Mouse (Mus musculus) midbrain, embryonic 11.5 days (tissue): ENCODE measurements around the gene Olfr1113. TPM values are rescaled to one million over a fixed set of nuclear protein-coding genes. Genes with fewer than 3 reads are reported as not detected.
"Not testable (repeated sequence)": the region's sequence is repeated elsewhere in the genome, so short reads cannot be mapped to it uniquely, and the experiment has no call there.

Experiments used
- ATAC-seq: fragments of 200-750 bp; cut with Nextera tagmentation; 2 replicates; pipeline ENCODE4 v1.8.0; 2017; ENCODE audit warnings: moderate TSS enrichment, moderate library complexity; ENCODE audit not compliant: low FRiP score
- DNase-seq: peaks from one replicate; pipeline ENCODE4 v3.0.0; 2015; ENCODE audit warnings: low spot score; ENCODE audit errors: missing footprints
- H3K27ac ChIP-seq: fragments of 300-500 bp; sonication (generic); 2 replicates; pipeline ENCODE4 v1.5.1; 2014; ENCODE audit warnings: low read depth, low read length
- H3K27me3 ChIP-seq: fragments of 300-500 bp; sonication (generic); 2 replicates; pipeline ENCODE4 v1.6.1; 2014; ENCODE audit warnings: mild to moderate bottlenecking, low read length, moderate library complexity, mixed read lengths; ENCODE audit not compliant: control insufficient read depth, insufficient read depth
- H3K36me3 ChIP-seq: fragments of 300-500 bp; sonication (generic); 2 replicates; pipeline ENCODE4 v1.6.1; 2014; ENCODE audit warnings: mild to moderate bottlenecking, low read length, moderate library complexity, mixed read lengths; ENCODE audit not compliant: control insufficient read depth, insufficient read depth
- H3K4me1 ChIP-seq: fragments of 300-500 bp; sonication (generic); 2 replicates; pipeline ENCODE4 v1.6.1; 2014; ENCODE audit warnings: low read length; ENCODE audit not compliant: control insufficient read depth, insufficient read depth
- H3K4me2 ChIP-seq: fragments of 300-500 bp; sonication (generic); 2 replicates; pipeline ENCODE4 v1.6.1; 2014; ENCODE audit warnings: mild to moderate bottlenecking, moderate library complexity
- H3K4me3 ChIP-seq: fragments of 300-500 bp; sonication (generic); 2 replicates; pipeline ENCODE4 v1.5.1; 2014; ENCODE audit warnings: low read depth, low read length
- H3K9ac ChIP-seq: fragments of 300-500 bp; sonication (generic); 2 replicates; pipeline ENCODE4 v1.6.1; 2014; ENCODE audit warnings: low read length
- H3K9me3 ChIP-seq: fragments of 300-500 bp; sonication (generic); 2 replicates; pipeline ENCODE4 v1.6.1; 2016; ENCODE audit warnings: low read length; ENCODE audit not compliant: control insufficient read depth
- WGBS: fragments of 180-500 bp; shearing (Covaris S2); extraction: QIAGEN DNeasy Blood & Tissue Kit; methylation state at CpG from one replicate; pipeline ENCODE4 v1.1.7; 2014; 5-methylcytosine and 5-hydroxymethylcytosine counted together
- microRNA-seq: library from miRNA; unstranded; fragments of <30 nt; microRNA quantifications from one replicate; pipeline ENCODE4, GENCODE M21; 2017
- polyA plus RNA-seq: library from polyadenylated mRNA; unstranded; fragments of >200 nt; fragmentation: Nextera tagmentation; extraction: Ambion mirVana; gene quantifications from 2 replicates; pipeline ENCODE4 v1.2.1, GENCODE M21; 2014

Gene Olfr1113
- polyA plus RNA-seq, result not detected in 2 replicates

- H3K4me2 ChIP-seq, result no peak within 1 kb of the TSS
- H3K27me3 ChIP-seq, result no peaks in the 10 kb centered on the region
- H3K9me3 ChIP-seq, result no peaks in the 10 kb centered on the region
- no peak within 1 kb of the TSS for H3K4me3 ChIP-seq
- no peak within 1 kb of the TSS for H3K27ac ChIP-seq
- no peak for ATAC-seq
- 74% methylated on average over 2 of the region's 2 CpGs for WGBS
- no peaks in the 10 kb centered on the region for H3K4me1 ChIP-seq
- no peak within 1 kb of the TSS for H3K9ac ChIP-seq
- no peaks in the 10 kb centered on the region for H3K36me3 ChIP-seq
- no peak for DNase-seq
Observed at GRCm38 (mm10) chr2:87208670-87209069, at the start of gene Olfr1113. TSS of gene Olfr1113 (plus strand) at chr2:87208970.

GRCm38 (mm10) chr2:87167731-87168130 is 41.0 kb upstream of the Olfr1113 start:
- H3K27ac ChIP-seq, H3K36me3 ChIP-seq, ATAC-seq, DNase-seq, H3K4me2 ChIP-seq, H3K9ac ChIP-seq, H3K27me3 ChIP-seq, H3K9me3 ChIP-seq, H3K4me3 ChIP-seq, H3K4me1 ChIP-seq: not testable (repeated sequence)
- 85% methylated on average over 2 of the region's 2 CpGs for WGBS

GRCm38 (mm10) chr2:87187498-87187897 is 21.3 kb upstream of the Olfr1113 start, which contains the start of gene Olfr1112:
TSS of gene Olfr1112 (plus strand) at chr2:87187798.
- no peak within 1 kb of the TSS for H3K9ac ChIP-seq
- 84% methylated on average over 1 of the region's 1 CpGs for WGBS
- no peaks in the 10 kb centered on the region for H3K4me1 ChIP-seq
- ATAC-seq, result no peak
- no peak for DNase-seq
- H3K27me3 ChIP-seq, result no peaks in the 10 kb centered on the region
- no peak within 1 kb of the TSS for H3K4me3 ChIP-seq
- H3K36me3 ChIP-seq, result no peaks in the 10 kb centered on the region
- H3K9me3 ChIP-seq, result no peaks in the 10 kb centered on the region
- no peak within 1 kb of the TSS for H3K27ac ChIP-seq
- no peak within 1 kb of the TSS for H3K4me2 ChIP-seq

DNA sequence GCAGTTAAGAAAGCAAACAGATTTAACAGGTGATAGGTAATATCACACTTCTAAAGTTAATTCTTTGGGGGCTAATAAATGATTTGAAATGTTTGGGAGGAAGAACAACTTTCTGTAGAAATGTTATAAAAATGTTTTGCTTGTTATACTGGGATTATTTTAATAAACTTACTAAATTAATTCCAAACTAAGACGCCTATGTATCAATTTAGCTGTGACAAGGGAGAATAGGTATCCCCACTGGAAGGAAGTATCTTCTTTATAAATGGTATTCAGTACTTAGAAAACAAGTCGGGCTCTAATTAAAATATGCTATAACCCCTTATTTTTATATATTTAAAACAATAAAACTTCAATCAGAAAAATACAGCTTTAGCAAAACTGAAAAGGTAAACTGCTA is 38.9 kb downstream of the Olfr1113 start, which contains the start of gene Olfr1115:
Gene Olfr1115 (plus strand): TSS at position 301 of the 400 bp plus-strand sequence.
- Histone ChIP-seq H3K4me1 (no peaks in the 10 kb centered on the region), H3K4me3 (no peak within 1 kb of the TSS), H3K9ac (no peak within 1 kb of the TSS), H3K27me3 (no peaks in the 10 kb centered on the region), H3K27ac (no peak within 1 kb of the TSS), H3K9me3 (no peaks in the 10 kb centered on the region), H3K4me2 (no peak within 1 kb of the TSS), H3K36me3 (no peaks in the 10 kb centered on the region)
- ATAC-seq (no peak), DNase-seq (no peak)
- WGBS, result 88% methylated on average over 2 of the region's 2 CpGs

Small RNA genes lying within 50 kb of the gene (microRNA-seq; reads per million reads assigned to microRNA genes)
- gene Gm27438, result not detected

Other genes with a start within 250 kb of the Olfr1113 start
- not detected in 2 replicates for gene Olfr1099, start 248.3 kb upstream of the Olfr1113 start, polyA plus RNA-seq
- not detected in 2 replicates for gene Olfr1100, start 229.0 kb upstream of the Olfr1113 start, polyA plus RNA-seq
- not detected in 2 replicates for gene Olfr1101, start 217.7 kb upstream of the Olfr1113 start, polyA plus RNA-seq
- not detected in 2 replicates for gene Olfr1102, start 210.6 kb upstream of the Olfr1113 start, polyA plus RNA-seq
- gene Olfr1104, start 181.9 kb upstream of the Olfr1113 start, polyA plus RNA-seq, result not detected in 2 replicates
- gene Olfr1105, start 172.4 kb upstream of the Olfr1113 start, polyA plus RNA-seq, result not detected in 2 replicates
- not detected in 2 replicates for gene Olfr1106, start 156.7 kb upstream of the Olfr1113 start, polyA plus RNA-seq
- not detected in 2 replicates for gene Olfr1107, start 133.2 kb upstream of the Olfr1113 start, polyA plus RNA-seq
- not detected in 2 replicates for gene Olfr1109, start 113.0 kb upstream of the Olfr1113 start, polyA plus RNA-seq
- gene Olfr259, start 94.4 kb upstream of the Olfr1113 start, polyA plus RNA-seq, result not detected in 2 replicates
- gene Olfr1110, start 68.7 kb upstream of the Olfr1113 start, polyA plus RNA-seq, result not detected in 2 replicates
- gene Olfr1111, start 56.3 kb upstream of the Olfr1113 start, polyA plus RNA-seq, result not detected in 2 replicates
- not detected in 2 replicates for gene Olfr1112, start 21.2 kb upstream of the Olfr1113 start, polyA plus RNA-seq
- gene Olfr1115, start 39.0 kb downstream of the Olfr1113 start, polyA plus RNA-seq, result not detected in 2 replicates
- not detected in 2 replicates for gene Olfr1116, start 58.6 kb downstream of the Olfr1113 start, polyA plus RNA-seq
- not detected in 2 replicates for gene Olfr1118, start 98.6 kb downstream of the Olfr1113 start, polyA plus RNA-seq
- not detected in 2 replicates for gene Olfr1120, start 145.8 kb downstream of the Olfr1113 start, polyA plus RNA-seq
- not detected in 2 replicates for gene Olfr1121, start 160.9 kb downstream of the Olfr1113 start, polyA plus RNA-seq
- not detected in 2 replicates for gene Olfr1122, start 176.9 kb downstream of the Olfr1113 start, polyA plus RNA-seq
- gene Olfr1123, start 207.7 kb downstream of the Olfr1113 start, polyA plus RNA-seq, result not detected in 2 replicates
- not detected in 2 replicates for gene Olfr1124, start 221.3 kb downstream of the Olfr1113 start, polyA plus RNA-seq
- not detected in 2 replicates for gene Olfr1126, start 245.0 kb downstream of the Olfr1113 start, polyA plus RNA-seq